Mouse (Mus musculus) thymus, adult 2 months (tissue): ENCODE results near the gene Gtf2ird1.

Experiments used
- CTCF ChIP-seq: fragments of 200-500 bp; IDR thresholded peaks from 2 replicates; pipeline ENCODE4 v1.5.1; 2012; ENCODE audit warnings: mild to moderate bottlenecking, control low read depth, low read length, moderate library complexity, borderline replicate concordance; ENCODE audit not compliant: control insufficient read depth, poor library complexity, insufficient read depth; ENCODE audit errors: extremely low read depth
- POLR2A ChIP-seq: fragments of 200-500 bp; IDR thresholded peaks from 2 replicates; pipeline ENCODE4 v1.6.1; 2012; ENCODE audit warnings: mild to moderate bottlenecking, low read length, control low read depth, moderate library complexity; ENCODE audit not compliant: control insufficient read depth, poor library complexity, insufficient read depth; ENCODE audit errors: extremely low read depth

GRCm38 (mm10) chr5:134501453-134501852 is 44.9 kb upstream of the Gtf2ird1 start:
- TF ChIP-seq CTCF, result no peak
- TF ChIP-seq POLR2A, result no peak
